Mouse (Mus musculus) neutrophil, adult 5-6 weeks (primary cell): Measurements from ENCODE around the gene Olfr285. TPM values are rescaled to one million over a fixed set of nuclear protein-coding genes. Genes with fewer than 3 reads are reported as not detected.

Experiments used
- ATAC-seq: fragments of 151-379, 151-347 bp; 2 replicates; pipeline ENCODE4 v1.8.0; 2017; ENCODE audit warnings: mild to moderate bottlenecking, moderate TSS enrichment; ENCODE audit not compliant: insufficient number of reproducible peaks, poor library complexity, low FRiP score, severe bottlenecking; ENCODE audit errors: extremely low read depth
- total RNA-seq: library from RNA; stranded (forward); fragments of 200-1000 nt; gene quantifications from 2 replicates; pipeline ENCODE4 v1.2.3, GENCODE M21; 2017

Olfr285 gene
- not detected in 2 replicates for total RNA-seq

- ATAC-seq: no peak
These were observed at the start of gene Olfr285 for GRCm38 (mm10) chr15:98317177-98317724. Olfr285 (minus strand) TSS chr15:98317353.

- no peak for ATAC-seq
These were observed 23.7 kb upstream of the Olfr285 start, which contains the start of gene Olfr284 for GRCm38 (mm10) chr15:98340887-98341286. Olfr284 (minus strand) TSS chr15:98340987.

- no peak for ATAC-seq
These were observed 1.4 kb downstream of the Olfr285 start for GRCm38 (mm10) chr15:98315703-98316102.

- no peak for ATAC-seq
These were observed 21.3 kb downstream of the Olfr285 start, which contains the start of gene Zfp641 for GRCm38 (mm10) chr15:98295628-98296551. Zfp641 (minus strand) TSS chr15:98296161.

DNA sequence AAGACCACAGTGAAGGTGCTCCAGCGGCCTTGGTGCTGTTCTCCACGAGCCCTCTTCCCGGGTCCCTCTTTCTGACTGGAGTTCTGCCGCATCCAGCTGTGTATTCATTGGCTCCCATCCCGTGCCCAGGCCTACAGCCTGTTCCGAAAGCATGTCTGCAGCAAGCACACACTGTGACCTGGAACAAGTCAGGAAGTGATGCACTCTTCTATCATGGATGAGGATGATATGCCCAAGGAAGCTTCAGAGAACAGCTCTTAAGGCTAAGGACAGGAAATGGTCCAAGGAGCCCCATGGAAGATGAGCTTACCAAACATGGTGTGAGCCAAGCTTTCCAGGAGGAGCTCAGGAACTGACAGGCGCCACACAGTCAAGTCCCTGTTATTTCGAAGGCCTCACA, 23.5 kb downstream of the Olfr285 start:
- no peak for ATAC-seq

- ATAC-seq: no peak
These were observed 28.6 kb downstream of the Olfr285 start for GRCm38 (mm10) chr15:98288566-98288965.

DNA sequence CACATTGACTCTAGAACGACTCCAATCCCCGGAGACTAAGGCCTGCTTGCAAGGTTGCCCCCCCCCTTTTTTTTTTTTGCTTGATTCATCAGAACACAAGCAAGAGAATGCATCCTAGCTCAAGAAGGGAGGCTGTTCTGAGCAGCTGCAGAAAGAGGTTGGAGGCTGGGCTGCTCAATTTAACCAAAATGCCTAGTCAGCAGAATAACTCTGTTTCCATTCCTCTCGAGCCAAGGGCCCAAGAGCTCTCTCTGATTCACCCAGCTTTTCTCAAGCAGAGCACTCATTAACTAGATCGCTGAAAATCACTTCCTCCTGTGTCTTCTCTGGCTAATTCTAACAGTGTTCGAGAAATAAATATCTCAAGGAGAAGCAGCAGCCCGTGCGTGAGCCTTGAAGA, 30.7 kb downstream of the Olfr285 start:
- no peak for ATAC-seq

Other genes starting within 250 kb of the Olfr285 start
- 2.2 and 2.6 TPM in 2 replicates for gene Pfkm, start 224.8 kb downstream of the Olfr285 start, total RNA-seq
- gene Senp1, start 223.6 kb downstream of the Olfr285 start, total RNA-seq: 57.2 and 67.4 TPM in 2 replicates
- 18.9 and 21.8 TPM in 2 replicates for gene Asb8, start 151.7 kb downstream of the Olfr285 start, total RNA-seq
- gene Ccdc184, start 150.2 kb downstream of the Olfr285 start, total RNA-seq: not detected in 2 replicates
- gene Olfr288, start 121.8 kb downstream of the Olfr285 start, total RNA-seq: not detected in 2 replicates
- not detected in 2 replicates for gene Gm44579, start 96.4 kb downstream of the Olfr285 start, total RNA-seq
- not detected in 2 replicates for gene Olfr287, start 96.3 kb downstream of the Olfr285 start, total RNA-seq
- gene Olfr286, start 82.9 kb downstream of the Olfr285 start, total RNA-seq: not detected in 2 replicates
- not detected in 2 replicates for gene H1fnt, start 60.1 kb downstream of the Olfr285 start, total RNA-seq
- 0.12 TPM in 1 of 2 replicates, not detected in the other for gene Zfp641, start 21.2 kb downstream of the Olfr285 start, total RNA-seq
- not detected in 2 replicates for gene Olfr284, start 23.6 kb upstream of the Olfr285 start, total RNA-seq
- gene Olfr283, start 63.6 kb upstream of the Olfr285 start, total RNA-seq: not detected in 2 replicates
- not detected in 2 replicates for gene Olfr282, start 113.9 kb upstream of the Olfr285 start, total RNA-seq
- gene Olfr281, start 135.2 kb upstream of the Olfr285 start, total RNA-seq: 0.12 TPM in 1 of 2 replicates, not detected in the other
- gene OR5BS1P, start 152.5 kb upstream of the Olfr285 start, total RNA-seq: not detected in 2 replicates
- gene Lalba, start 165.4 kb upstream of the Olfr285 start, total RNA-seq: not detected in 2 replicates
- not detected in 2 replicates for gene Olfr279, start 175.0 kb upstream of the Olfr285 start, total RNA-seq
- gene Kansl2, start 216.9 kb upstream of the Olfr285 start, total RNA-seq: 39.3 and 42.1 TPM in 2 replicates